Mouse (Mus musculus): ENCODE measurements around the gene Tex12.

DNA sequence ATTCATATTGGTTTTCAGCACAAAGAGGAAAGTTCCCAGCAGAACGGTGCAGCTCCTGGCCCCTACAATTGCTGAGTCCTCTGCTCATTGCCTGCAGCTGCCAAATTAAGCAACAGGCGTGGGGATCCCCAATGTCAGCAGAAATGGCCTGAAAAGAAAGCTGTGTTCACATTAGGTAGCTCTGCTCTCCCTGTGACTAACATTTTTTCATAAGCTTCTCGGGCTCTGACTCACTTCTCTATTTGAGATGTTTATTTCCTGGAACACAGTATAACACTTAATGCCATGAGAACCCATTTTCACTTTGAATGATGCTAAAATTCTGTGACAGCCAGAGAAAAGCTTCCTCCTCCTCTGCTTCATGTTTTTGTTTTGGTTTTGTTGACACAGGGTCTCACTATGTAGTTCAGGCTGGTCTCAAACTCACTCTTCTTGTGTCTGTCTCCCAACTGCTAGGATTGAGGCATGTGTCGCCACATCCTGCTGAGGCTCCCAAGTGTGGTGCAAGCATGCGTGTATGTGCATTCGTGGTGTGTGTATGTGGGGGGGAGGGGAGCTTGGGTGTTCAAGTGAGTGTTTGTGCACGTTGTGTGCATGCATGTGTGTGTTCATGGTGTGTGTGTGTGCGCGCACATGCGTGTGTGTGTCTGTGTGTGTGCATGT, 29.9 kb upstream of the Tex12 start:
- no peak for TF ChIP-seq CTCF (IDR thresholded peaks at IDR 0.05; ENCODE audit: low read depth, low read length)
- no peak for TF ChIP-seq GATA1 (IDR thresholded peaks at IDR 0.05; ENCODE audit: borderline replicate concordance, low read length)
- no peak for TF ChIP-seq POLR2AphosphoS5 (IDR thresholded peaks at IDR 0.05; ENCODE audit: insufficient replicate concordance, low read depth, low read length)
- no peak for TF ChIP-seq TAL1 (conservative IDR thresholded peaks at IDR 0.05; ENCODE audit: low read depth, low read length)
- TF ChIP-seq GATA2 (IDR thresholded peaks at IDR 0.05; ENCODE audit: borderline replicate concordance, low read depth, low read length): no peak
